In the genomic region with DNA sequence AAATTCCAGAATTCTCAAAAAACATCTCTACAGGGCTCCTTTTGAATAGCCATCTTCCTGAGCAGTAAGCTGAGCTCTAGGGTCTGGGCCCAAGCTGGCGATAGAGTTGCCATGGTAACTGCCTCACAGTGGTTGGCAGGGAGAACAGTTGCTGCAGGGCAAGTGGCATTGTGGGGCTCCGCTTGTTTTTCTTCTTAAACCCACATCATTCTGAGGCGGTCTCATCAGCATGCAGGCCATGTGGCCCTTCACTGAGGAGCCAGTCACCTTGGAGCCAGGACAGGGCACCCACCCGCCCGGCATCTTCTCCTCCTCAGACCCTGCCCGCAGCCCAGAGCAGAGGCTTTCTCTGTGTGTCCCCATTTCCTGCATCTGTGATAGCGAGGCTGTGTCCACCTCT, we compare ENCODE assay signal across 11 mouse cellular contexts. TPM values are rescaled to one million over a fixed set of nuclear protein-coding genes. Genes with fewer than 3 reads are reported as not detected.
A peak's percentile ranks its signal among the peaks of the same experiment; 100 is the strongest.
DNase-seq lines count a peak whose midpoint lies in the region; ATAC-seq and TF ChIP-seq lines count a peak whose summit lies in the region.
"Had no signal": no experiment of that assay in that cellular context is flagged by ENCODE, and none has a peak within 500 bp of the region (broad histone marks: within the 10 kb centered on the region; RNA-seq: fewer than 3 reads in every experiment).

No protein-coding gene starts in this region.

- WGBS in embryonic facial prominence, embryonic 11.5 days: 56% methylated on average over 7 of the region's 7 CpGs
- WGBS in hindbrain, postnatal 0 days: 20% methylated on average over 7 of the region's 7 CpGs
- 8% methylated on average over 7 of the region's 7 CpGs for WGBS in midbrain, embryonic 16.5 days
- WGBS in heart, embryonic 12.5 days: 74% methylated on average over 7 of the region's 7 CpGs
- 79% methylated on average over 7 of the region's 7 CpGs for WGBS in lung, adult 2 months

- TF ChIP-seq POLR2A in brain, embryonic 14.5 days (IDR thresholded peaks at IDR 0.05; ENCODE audit: borderline replicate concordance, extremely low read depth, insufficient read depth, insufficient read length, poor library complexity, severe bottlenecking): no peak
- TF ChIP-seq POLR2A in lung, adult 2 months (IDR thresholded peaks at IDR 0.05; ENCODE audit: borderline replicate concordance, extremely low read depth, low read depth, low read length): no peak

- no peak overlapping the region for H3K27ac ChIP-seq in embryonic facial prominence, embryonic 11.5 days (replicated peaks; ENCODE audit: low read depth, low read length)
- peak overlapping the region; percentile 95 for H3K27ac ChIP-seq in hindbrain, postnatal 0 days
- peak overlapping the region; percentile 94 for H3K27ac ChIP-seq in midbrain, embryonic 16.5 days (ENCODE audit: low read length)
- no peak overlapping the region for H3K27ac ChIP-seq in heart, embryonic 12.5 days (ENCODE audit: poor library complexity, severe bottlenecking)

- H3K4me3 ChIP-seq in embryonic facial prominence, embryonic 11.5 days (ENCODE audit: low read depth, low read length): no peak overlapping the region
- H3K4me3 ChIP-seq in hindbrain, postnatal 0 days (ENCODE audit: low read length): no peak overlapping the region
- no peak overlapping the region for H3K4me3 ChIP-seq in midbrain, embryonic 16.5 days (ENCODE audit: low read depth, low read length)
- no peak overlapping the region for H3K4me3 ChIP-seq in heart, embryonic 12.5 days
- H3K4me3 ChIP-seq in lung, adult 2 months (replicated peaks; ENCODE audit: extremely low read depth, low read depth, low read length): no peak overlapping the region

- H3K4me2 ChIP-seq in embryonic facial prominence, embryonic 11.5 days (ENCODE audit: low read depth, low read length): no peak overlapping the region
- peak overlapping the region; percentile 23; the same call in 1 of the 2 replicates for H3K4me2 ChIP-seq in hindbrain, postnatal 0 days (ENCODE audit: low read depth, low read length)
- H3K4me2 ChIP-seq in midbrain, embryonic 16.5 days (ENCODE audit: low read length): peak overlapping the region; percentile 15
- H3K4me2 ChIP-seq in heart, embryonic 12.5 days: no peak overlapping the region

- no peak for TF ChIP-seq CTCF in brain, embryonic 14.5 days (IDR thresholded peaks at IDR 0.05; ENCODE audit: borderline replicate concordance, extremely low read depth, insufficient read depth, insufficient read length)
- no peak for TF ChIP-seq CTCF in hindbrain, postnatal 0 days (IDR thresholded peaks at IDR 0.05; ENCODE audit: low read depth)
- no peak for TF ChIP-seq CTCF in lung, adult 2 months (IDR thresholded peaks at IDR 0.05; ENCODE audit: insufficient read depth, low read length)

- H3K27me3 ChIP-seq in embryonic facial prominence, embryonic 11.5 days (ENCODE audit: control insufficient read depth, insufficient read depth, low read length): no peaks in the 10 kb centered on the region
- no peaks in the 10 kb centered on the region for H3K27me3 ChIP-seq in hindbrain, postnatal 0 days (ENCODE audit: insufficient read depth, low read length)
- no peaks in the 10 kb centered on the region for H3K27me3 ChIP-seq in midbrain, embryonic 16.5 days (ENCODE audit: control insufficient read depth, insufficient read depth, low read depth, low read length)
- H3K27me3 ChIP-seq in heart, embryonic 12.5 days (replicated peaks): peaks cover 4% of the 10 kb centered on the region; the same call in 1 of the 2 replicates

- peak; percentile 98 for DNase-seq in brain, embryonic 14.5 days (ENCODE audit: low read depth)
- DNase-seq in embryonic facial prominence, embryonic 11.5 days (ENCODE audit: low spot score): peak; percentile 30
- peak; percentile 94 for DNase-seq in hindbrain, postnatal 0 days (ENCODE audit: low spot score)
- DNase-seq in B cell, adult 2 months: no peak
- no peak for DNase-seq in lung, adult 2 months
- DNase-seq: gastrocnemius, postnatal 10 days had no signal

- H3K9ac ChIP-seq in embryonic facial prominence, embryonic 11.5 days (replicated peaks; ENCODE audit: low read length): no peak overlapping the region
- H3K9ac ChIP-seq in hindbrain, postnatal 0 days (replicated peaks; ENCODE audit: low read length): peak overlapping the region; percentile 37
- H3K9ac ChIP-seq in midbrain, embryonic 16.5 days (ENCODE audit: low read depth, low read length): peak overlapping the region; percentile 43
- no peak overlapping the region for H3K9ac ChIP-seq in heart, embryonic 12.5 days

- peaks cover 5% of the 10 kb centered on the region; the same call in 1 of the 2 replicates for H3K36me3 ChIP-seq in embryonic facial prominence, embryonic 11.5 days (replicated peaks; ENCODE audit: control insufficient read depth, insufficient read depth, low read depth, low read length)
- H3K36me3 ChIP-seq in hindbrain, postnatal 0 days (ENCODE audit: insufficient read depth, low read length): peaks cover 20% of the 10 kb centered on the region
- peaks cover 18% of the 10 kb centered on the region; the same call in 1 of the 2 replicates for H3K36me3 ChIP-seq in midbrain, embryonic 16.5 days (ENCODE audit: control insufficient read depth, insufficient read depth, low read length)
- peaks cover 82% of the 10 kb centered on the region for H3K36me3 ChIP-seq in heart, embryonic 12.5 days

- H3K9me3 ChIP-seq in embryonic facial prominence, embryonic 11.5 days (replicated peaks; ENCODE audit: control insufficient read depth, low read length): no peaks in the 10 kb centered on the region
- no peaks in the 10 kb centered on the region for H3K9me3 ChIP-seq in hindbrain, postnatal 0 days (ENCODE audit: low read length)
- H3K9me3 ChIP-seq in midbrain, embryonic 16.5 days (replicated peaks; ENCODE audit: control insufficient read depth, low read length, poor library complexity, severe bottlenecking): no peaks in the 10 kb centered on the region
- H3K9me3 ChIP-seq in heart, embryonic 12.5 days (replicated peaks): no peaks in the 10 kb centered on the region

- no peak for ATAC-seq in embryonic facial prominence, embryonic 11.5 days (replicated peaks; ENCODE audit: insufficient number of reproducible peaks, low FRiP score, low TSS enrichment, low read depth)
- peak; percentile 86 for ATAC-seq in hindbrain, postnatal 0 days
- ATAC-seq in midbrain, embryonic 16.5 days: peak; percentile 91
- no peak for ATAC-seq in heart, embryonic 12.5 days (ENCODE audit: insufficient number of reproducible peaks, low FRiP score)
- ATAC-seq in megakaryocyte progenitor cell, adult 5-6 weeks (replicated peaks; ENCODE audit: poor library complexity): no peak

- H3K4me1 ChIP-seq in embryonic facial prominence, embryonic 11.5 days (ENCODE audit: control insufficient read depth, insufficient read depth, low read length): no peaks in the 10 kb centered on the region
- H3K4me1 ChIP-seq in hindbrain, postnatal 0 days (ENCODE audit: insufficient read depth, low read length): peaks cover 41% of the 10 kb centered on the region
- peaks cover 33% of the 10 kb centered on the region for H3K4me1 ChIP-seq in midbrain, embryonic 16.5 days (ENCODE audit: control insufficient read depth, insufficient read depth, low read length)
- H3K4me1 ChIP-seq in heart, embryonic 12.5 days (replicated peaks): no peaks in the 10 kb centered on the region
- H3K4me1 ChIP-seq in lung, adult 2 months (ENCODE audit: control insufficient read depth, insufficient read depth, low read length): no peaks in the 10 kb centered on the region

RNA-seq across cellular contexts. Expression of a gene that starts 16.1 kb away (rescaled TPM):
- not detected in 2 replicates for polyA plus RNA-seq in brain, embryonic 14.5 days (2012; rRNA removed)
- 0.08 and 0.18 TPM in 2 replicates for polyA plus RNA-seq in embryonic facial prominence, embryonic 11.5 days (2014; fragmentation: Nextera tagmentation; extraction: Ambion mirVana)
- total RNA-seq in hindbrain, postnatal 0 days (2014; rRNA removed): not detected in 2 replicates
- polyA plus RNA-seq in hindbrain, postnatal 0 days (2015; fragmentation: Nextera tagmentation; extraction: Ambion mirVana): 0.06 TPM in 1 of 2 replicates, not detected in the other
- 0.17 and 0.29 TPM in 2 replicates for polyA plus RNA-seq in midbrain, embryonic 16.5 days (2015; fragmentation: Nextera tagmentation; extraction: Ambion mirVana)
- polyA plus RNA-seq in heart, embryonic 12.5 days (2016; fragmentation: Nextera tagmentation; extraction: Ambion mirVana): 0.10 and 0.24 TPM in 2 replicates
- total RNA-seq in megakaryocyte progenitor cell, adult 5-6 weeks (2015): not detected in 2 replicates
- not detected in 2 replicates for total RNA-seq in megakaryocyte progenitor cell, adult 5-6 weeks (2017)
- 0.06 TPM in 1 of 2 replicates, not detected in the other for polyA plus RNA-seq in lung, adult 2 months (2012; rRNA removed)
- total RNA-seq: adrenal gland, adult 18-20 months; gastrocnemius, postnatal 10 days had no signal
- polyA plus RNA-seq: large intestine, adult 2 months had no signal

RNA-seq across cellular contexts. Expression of a gene that starts 22.7 kb away (rescaled TPM):
- 120 and 140 TPM in 2 replicates for polyA plus RNA-seq in brain, embryonic 14.5 days (2012; rRNA removed)
- polyA plus RNA-seq in embryonic facial prominence, embryonic 11.5 days (2014; fragmentation: Nextera tagmentation; extraction: Ambion mirVana): 27.9 and 31.6 TPM in 2 replicates
- 143 and 164 TPM in 2 replicates for total RNA-seq in hindbrain, postnatal 0 days (2014; rRNA removed)
- polyA plus RNA-seq in hindbrain, postnatal 0 days (2015; fragmentation: Nextera tagmentation; extraction: Ambion mirVana): 113 and 118 TPM in 2 replicates
- 58.8 and 66.2 TPM in 2 replicates for polyA plus RNA-seq in midbrain, embryonic 16.5 days (2015; fragmentation: Nextera tagmentation; extraction: Ambion mirVana)
- 3.0 and 3.4 TPM in 2 replicates for polyA plus RNA-seq in heart, embryonic 12.5 days (2016; fragmentation: Nextera tagmentation; extraction: Ambion mirVana)
- total RNA-seq in megakaryocyte progenitor cell, adult 5-6 weeks (2015): not detected in 2 replicates
- total RNA-seq in megakaryocyte progenitor cell, adult 5-6 weeks (2017): not detected in 2 replicates
- polyA plus RNA-seq in lung, adult 2 months (2012; rRNA removed): 0.41 and 0.56 TPM in 2 replicates

RNA-seq across cellular contexts. Expression of a gene that starts 29.1 kb away (rescaled TPM):
- 63.3 and 77.7 TPM in 2 replicates for polyA plus RNA-seq in brain, embryonic 14.5 days (2012; rRNA removed)
- polyA plus RNA-seq in embryonic facial prominence, embryonic 11.5 days (2014; fragmentation: Nextera tagmentation; extraction: Ambion mirVana): 28.6 and 35.4 TPM in 2 replicates
- 43.9 and 45.6 TPM in 2 replicates for total RNA-seq in hindbrain, postnatal 0 days (2014; rRNA removed)
- 32.7 and 33.6 TPM in 2 replicates for polyA plus RNA-seq in hindbrain, postnatal 0 days (2015; fragmentation: Nextera tagmentation; extraction: Ambion mirVana)
- polyA plus RNA-seq in midbrain, embryonic 16.5 days (2015; fragmentation: Nextera tagmentation; extraction: Ambion mirVana): 41.8 and 45.6 TPM in 2 replicates
- polyA plus RNA-seq in heart, embryonic 12.5 days (2016; fragmentation: Nextera tagmentation; extraction: Ambion mirVana): 19.0 and 20.2 TPM in 2 replicates
- total RNA-seq in megakaryocyte progenitor cell, adult 5-6 weeks (2015): 15.1 and 15.9 TPM in 2 replicates
- 12.8 and 17.6 TPM in 2 replicates for total RNA-seq in megakaryocyte progenitor cell, adult 5-6 weeks (2017)
- 34.7 and 40.9 TPM in 2 replicates for polyA plus RNA-seq in lung, adult 2 months (2012; rRNA removed)

RNA-seq across cellular contexts. Expression of a gene that starts 29.1 kb away (rescaled TPM):
- 69.5 and 105 TPM in 2 replicates for polyA plus RNA-seq in brain, embryonic 14.5 days (2012; rRNA removed)
- polyA plus RNA-seq in embryonic facial prominence, embryonic 11.5 days (2014; fragmentation: Nextera tagmentation; extraction: Ambion mirVana): 45.7 and 52.8 TPM in 2 replicates
- total RNA-seq in hindbrain, postnatal 0 days (2014; rRNA removed): 84.3 and 92.0 TPM in 2 replicates
- polyA plus RNA-seq in hindbrain, postnatal 0 days (2015; fragmentation: Nextera tagmentation; extraction: Ambion mirVana): 49.1 and 56.0 TPM in 2 replicates
- 51.7 and 56.8 TPM in 2 replicates for polyA plus RNA-seq in midbrain, embryonic 16.5 days (2015; fragmentation: Nextera tagmentation; extraction: Ambion mirVana)
- polyA plus RNA-seq in heart, embryonic 12.5 days (2016; fragmentation: Nextera tagmentation; extraction: Ambion mirVana): 23.8 and 25.2 TPM in 2 replicates
- 33.7 and 40.2 TPM in 2 replicates for total RNA-seq in megakaryocyte progenitor cell, adult 5-6 weeks (2015)
- 15.1 and 18.5 TPM in 2 replicates for total RNA-seq in megakaryocyte progenitor cell, adult 5-6 weeks (2017)
- 34.6 and 38.4 TPM in 2 replicates for polyA plus RNA-seq in lung, adult 2 months (2012; rRNA removed)

RNA-seq across cellular contexts. Expression of a gene that starts 45.8 kb away (rescaled TPM):
- polyA plus RNA-seq in brain, embryonic 14.5 days (2012; rRNA removed): 41.2 and 44.6 TPM in 2 replicates
- polyA plus RNA-seq in embryonic facial prominence, embryonic 11.5 days (2014; fragmentation: Nextera tagmentation; extraction: Ambion mirVana): 19.3 and 23.0 TPM in 2 replicates
- total RNA-seq in hindbrain, postnatal 0 days (2014; rRNA removed): 16.5 and 20.2 TPM in 2 replicates
- polyA plus RNA-seq in hindbrain, postnatal 0 days (2015; fragmentation: Nextera tagmentation; extraction: Ambion mirVana): 24.3 and 24.4 TPM in 2 replicates
- polyA plus RNA-seq in midbrain, embryonic 16.5 days (2015; fragmentation: Nextera tagmentation; extraction: Ambion mirVana): 37.0 and 37.2 TPM in 2 replicates
- polyA plus RNA-seq in heart, embryonic 12.5 days (2016; fragmentation: Nextera tagmentation; extraction: Ambion mirVana): 21.6 and 22.3 TPM in 2 replicates
- total RNA-seq in megakaryocyte progenitor cell, adult 5-6 weeks (2015): 12.9 and 16.2 TPM in 2 replicates
- 12.9 and 20.1 TPM in 2 replicates for total RNA-seq in megakaryocyte progenitor cell, adult 5-6 weeks (2017)
- 33.5 and 36.2 TPM in 2 replicates for polyA plus RNA-seq in lung, adult 2 months (2012; rRNA removed)

Comparison
In these comparisons a context has a peak if more than half of its experiments do, and no peak if none do; other contexts are left out.
1. DNase-seq: peak in brain, embryonic 14.5 days (single experiment), embryonic facial prominence, embryonic 11.5 days (single experiment) and hindbrain, postnatal 0 days (single experiment); none in B cell, adult 2 months (0 of 2) and lung, adult 2 months (single experiment).
2. ATAC-seq: peak in hindbrain, postnatal 0 days (single experiment) and midbrain, embryonic 16.5 days (single experiment); none in embryonic facial prominence, embryonic 11.5 days (single experiment), heart, embryonic 12.5 days (single experiment) and megakaryocyte progenitor cell, adult 5-6 weeks (single experiment).
3. H3K27ac ChIP-seq: peak in hindbrain, postnatal 0 days (single experiment) and midbrain, embryonic 16.5 days (single experiment); none in embryonic facial prominence, embryonic 11.5 days (single experiment) and heart, embryonic 12.5 days (single experiment).
4. H3K4me2 ChIP-seq: peak in hindbrain, postnatal 0 days (single experiment) and midbrain, embryonic 16.5 days (single experiment); none in embryonic facial prominence, embryonic 11.5 days (single experiment) and heart, embryonic 12.5 days (single experiment).
5. H3K9ac ChIP-seq: peak in hindbrain, postnatal 0 days (single experiment) and midbrain, embryonic 16.5 days (single experiment); none in embryonic facial prominence, embryonic 11.5 days (single experiment) and heart, embryonic 12.5 days (single experiment).